Mouse (Mus musculus) mammary gland, adult 2 months (tissue): Measurements from ENCODE around the gene Vmn1r83. TPM values are rescaled to one million over a fixed set of nuclear protein-coding genes. Genes with fewer than 3 reads are reported as not detected.

ENCODE experiments used
- polyA plus RNA-seq: library from polyadenylated mRNA; depleted of rRNA; stranded (reverse); fragments of >200 nt; gene quantifications from 2 replicates; pipeline ENCODE4 v1.2.3, GENCODE M21; 2012; ENCODE audit warnings: low replicate concordance; rRNA removed

The Vmn1r83 gene
- not detected in 2 replicates for polyA plus RNA-seq

DNA sequence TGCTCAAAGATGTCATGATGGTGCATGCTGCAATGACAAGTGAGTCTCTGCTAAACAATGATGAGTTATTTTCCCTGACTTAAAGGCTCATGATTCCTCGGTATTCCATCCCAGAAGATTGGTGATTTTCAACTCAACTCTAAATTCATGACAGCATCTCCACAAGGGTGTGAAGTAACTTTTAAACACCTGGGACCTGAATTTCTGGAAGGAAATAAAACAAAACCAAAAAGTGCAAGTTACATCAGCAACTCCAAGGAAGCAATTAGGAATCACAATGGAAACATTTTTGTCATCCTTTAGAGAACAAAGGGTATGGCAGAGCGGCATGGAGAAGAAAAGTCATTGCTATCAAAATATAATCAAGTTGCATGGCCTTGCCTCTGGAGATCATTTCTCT is at the start of gene Vmn1r83:
Vmn1r83 (minus strand) TSS at position 101 of the 400 bp plus-strand sequence.

DNA sequence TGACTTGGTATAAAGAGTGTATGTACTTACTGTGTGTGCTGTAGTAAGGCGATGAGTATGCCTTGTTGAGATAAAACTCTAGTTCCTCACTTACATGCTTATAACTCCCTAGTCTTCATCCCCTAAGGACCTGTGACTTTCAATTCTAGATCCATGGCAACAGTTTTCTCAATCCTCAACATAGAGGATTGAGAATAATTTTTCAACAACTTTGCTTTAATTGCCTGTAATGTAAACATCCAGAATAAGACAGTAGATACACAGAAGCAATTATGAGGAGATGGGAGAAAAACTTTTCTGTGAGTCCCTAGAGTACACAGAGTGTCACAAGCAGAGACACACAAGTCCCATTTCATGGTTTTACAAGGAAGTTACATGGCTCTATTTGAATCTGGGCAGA is 39.9 kb upstream of the Vmn1r83 start, which contains the start of gene Vmn1r84:
Vmn1r84 (minus strand) TSS at position 101 of the 400 bp plus-strand sequence.

DNA sequence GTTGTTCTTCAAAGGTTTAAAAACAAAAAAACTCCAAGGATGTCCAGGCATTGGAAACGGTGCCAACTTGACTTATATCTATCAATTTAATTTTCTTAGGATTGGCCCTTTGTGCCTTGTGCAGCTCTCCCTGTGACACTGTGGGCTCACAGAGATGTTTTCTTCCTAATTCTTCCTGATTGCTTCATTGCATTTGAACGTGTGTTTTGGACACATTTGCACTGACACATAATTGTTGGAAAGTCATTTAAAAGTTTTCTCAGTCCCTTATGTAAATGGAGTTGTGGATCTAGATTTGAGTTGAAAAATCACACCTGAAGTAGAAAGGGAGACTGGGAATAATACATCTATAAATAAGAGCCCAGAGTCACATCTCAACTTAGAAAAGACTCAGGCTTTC is 29.2 kb downstream of the Vmn1r83 start, which contains the start of gene Vmn1r82:
Vmn1r82 (plus strand) TSS at position 301 of the 400 bp plus-strand sequence.

Other genes starting within 250 kb of the Vmn1r83 start
- not detected in 2 replicates for gene Vmn1r78, start 179.2 kb downstream of the Vmn1r83 start, polyA plus RNA-seq
- not detected in 2 replicates for gene Vmn1r79, start 158.2 kb downstream of the Vmn1r83 start, polyA plus RNA-seq
- gene Vmn1r80, start 140.2 kb downstream of the Vmn1r83 start, polyA plus RNA-seq: not detected in 2 replicates
- gene Vmn1r81, start 61.2 kb downstream of the Vmn1r83 start, polyA plus RNA-seq: not detected in 2 replicates
- gene Vmn1r82, start 29.1 kb downstream of the Vmn1r83 start, polyA plus RNA-seq: not detected in 2 replicates
- gene Vmn1r84, start 39.8 kb upstream of the Vmn1r83 start, polyA plus RNA-seq: not detected in 2 replicates
- 0.20 and 0.95 TPM in 2 replicates for gene Zfp551, start 93.3 kb upstream of the Vmn1r83 start, polyA plus RNA-seq
- gene Zfp606, start 148.8 kb upstream of the Vmn1r83 start, polyA plus RNA-seq: 2.8 and 3.6 TPM in 2 replicates
- gene 2900092C05Rik, start 183.0 kb upstream of the Vmn1r83 start, polyA plus RNA-seq: not detected in 2 replicates